Mouse (Mus musculus) 3134 (cell line): ENCODE measurements at regions not wholly inside any gene's neighbourhood (a gene's known extent, or its start where the extent isn't known, plus 50 kb on each side); places are given as distances from the start of the nearest gene placed in this dataset.

Experiments used
- DNase-seq: peaks from one replicate; pipeline ENCODE4 v3.0.0-alpha.2; 2011; ENCODE audit warnings: low spot score; ENCODE audit not compliant: insufficient read length; ENCODE audit errors: extremely low read depth

- DNase-seq = no peak
These were observed 114.8 kb upstream of the Vangl1 start for GRCm38 (mm10) chr3:102319331-102319730.

GRCm38 (mm10) chr3:102316151-102316550, 111.7 kb upstream of the Vangl1 start:
- no peak for DNase-seq

DNA sequence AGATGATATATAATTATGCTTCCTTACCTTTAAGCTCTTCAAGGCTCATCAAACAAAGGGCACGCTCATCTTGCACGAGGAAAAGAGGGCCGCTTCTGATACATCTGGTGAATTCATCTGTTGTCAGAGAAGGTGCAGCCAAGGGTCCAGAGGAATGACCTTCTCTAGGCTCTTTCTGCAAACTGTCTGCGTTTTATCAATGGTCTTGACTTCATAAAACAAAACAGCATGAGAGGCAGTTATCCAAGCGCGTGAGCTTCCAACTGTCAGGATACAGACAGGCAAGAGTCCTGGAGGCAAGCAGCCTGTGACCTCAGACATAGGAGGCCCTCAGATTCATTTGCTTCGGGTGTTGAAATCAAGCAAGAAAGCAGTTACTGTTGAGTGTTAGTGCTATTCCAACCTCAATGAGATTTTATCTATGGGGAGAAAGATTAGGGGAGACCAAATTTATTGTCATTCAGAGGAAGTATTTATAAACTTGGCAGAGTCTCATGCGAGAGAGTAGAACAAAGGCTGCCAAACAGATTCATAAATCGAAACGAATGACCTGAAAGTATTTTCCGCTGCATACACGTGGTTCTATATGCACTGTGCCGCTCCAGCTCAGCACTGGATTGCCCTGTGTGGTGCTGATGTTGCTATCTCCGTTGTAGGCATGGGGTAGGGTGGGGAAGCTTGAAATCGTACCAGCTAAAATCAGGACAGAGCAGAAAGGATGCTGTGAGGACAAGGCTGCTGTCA, 107.2 kb upstream of the Vangl1 start:
- no peak for DNase-seq

GRCm38 (mm10) chr3:102310243-102310642, 105.8 kb upstream of the Vangl1 start:
- DNase-seq = peak; percentile 64

- no peak for DNase-seq
These were observed 105.3 kb upstream of the Vangl1 start for GRCm38 (mm10) chr3:102309756-102310155.

- no peak for DNase-seq
These were observed 103.2 kb upstream of the Vangl1 start for GRCm38 (mm10) chr3:102307656-102308055.

DNA sequence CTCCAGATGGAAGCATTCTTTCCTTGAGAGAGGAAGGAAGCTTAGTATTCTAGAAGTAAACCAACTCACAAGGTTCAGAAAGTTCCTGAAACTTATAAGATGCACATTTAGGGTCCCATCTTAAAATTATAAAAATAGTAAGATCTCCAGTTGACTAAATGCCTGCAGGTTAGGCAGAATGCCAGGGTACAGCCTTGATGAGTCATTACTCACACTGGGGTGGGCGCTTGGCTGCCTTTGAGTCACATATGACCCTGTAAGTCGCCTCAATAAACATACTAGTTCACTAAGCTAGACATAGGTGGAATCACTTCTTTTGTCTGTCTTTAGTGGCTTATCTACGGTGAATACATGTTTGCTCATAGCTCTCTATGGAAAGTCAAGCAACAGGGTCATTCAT, 87.9 kb upstream of the Vangl1 start:
- DNase-seq = peak; percentile 42

GRCm38 (mm10) chr3:102281983-102282382, 77.5 kb upstream of the Vangl1 start:
- no peak for DNase-seq

DNA sequence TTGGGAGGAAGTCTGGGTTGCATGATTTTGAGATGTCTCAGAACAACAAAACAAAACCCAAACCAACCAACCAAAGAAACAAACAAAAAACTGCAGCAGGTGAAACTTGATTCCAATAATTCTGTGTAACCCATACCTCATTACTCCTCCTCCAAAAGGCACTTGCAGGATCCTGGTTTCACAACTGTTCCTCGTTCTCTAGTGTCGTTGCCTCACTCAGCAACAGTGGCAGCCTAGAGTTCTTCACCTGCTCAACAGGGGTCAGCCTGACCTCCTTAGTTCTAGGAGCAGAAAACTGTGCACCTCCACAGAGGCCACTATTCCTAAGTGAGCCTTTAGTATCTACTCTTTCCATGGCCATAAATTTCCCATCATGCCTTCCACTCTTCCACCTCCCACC, 72.3 kb upstream of the Vangl1 start:
- DNase-seq = no peak

DNA sequence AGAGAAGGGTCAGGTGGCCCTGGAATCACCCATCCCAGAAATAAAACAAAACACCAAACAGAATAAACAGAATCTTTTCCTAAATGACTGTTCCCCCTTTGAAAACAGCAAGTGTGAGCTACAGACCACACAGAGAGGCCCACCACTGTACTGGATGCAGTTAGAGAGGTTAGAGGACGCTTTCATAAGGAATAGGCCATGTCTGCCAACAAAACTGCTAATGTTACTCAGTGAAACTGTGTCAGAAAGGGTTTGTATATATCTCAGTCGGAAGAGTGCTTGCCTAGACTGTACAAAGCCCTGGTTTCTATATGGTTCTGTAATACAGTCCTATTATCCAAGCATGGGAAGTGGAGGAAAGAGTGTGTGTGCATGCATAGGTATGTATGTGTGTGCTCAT, 71.8 kb upstream of the Vangl1 start:
- no peak for DNase-seq

DNA sequence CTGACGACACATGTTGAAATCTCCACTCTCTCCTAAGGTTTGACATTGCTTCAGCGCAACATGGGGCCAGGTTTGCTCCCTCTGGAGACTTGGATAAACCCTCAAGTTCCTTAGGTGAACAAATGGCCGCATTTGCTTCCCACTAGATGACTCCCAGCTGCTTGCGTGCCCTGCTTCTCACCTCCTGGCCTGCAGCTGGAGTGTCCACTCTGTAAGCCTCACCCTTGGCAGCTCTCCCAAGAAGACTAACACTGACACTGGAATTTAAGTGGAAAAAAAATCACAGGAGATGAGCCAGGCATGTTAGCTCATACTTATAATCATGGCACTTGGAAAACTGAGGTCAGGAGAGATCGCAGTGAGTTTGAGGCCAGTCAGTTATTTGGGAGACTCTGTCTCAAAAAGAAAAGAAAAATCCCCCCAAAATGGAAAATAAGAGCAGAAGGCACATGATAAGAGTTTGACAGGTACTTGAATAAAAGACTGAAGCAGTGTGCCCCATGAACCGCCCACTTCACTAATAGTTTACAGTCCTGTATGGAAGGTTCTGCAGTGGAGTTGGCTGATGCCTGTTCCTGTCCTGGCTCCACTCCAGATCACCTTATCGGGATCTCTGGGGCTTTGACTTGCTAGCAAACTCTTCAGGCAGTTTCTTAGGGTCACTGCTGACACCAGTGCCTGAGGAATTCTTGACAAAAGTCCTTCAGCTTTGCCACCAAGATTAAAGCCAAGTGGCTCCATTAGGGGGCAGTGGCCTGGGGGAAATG, 70.9 kb upstream of the Vangl1 start:
- DNase-seq = peak; percentile 66

DNA sequence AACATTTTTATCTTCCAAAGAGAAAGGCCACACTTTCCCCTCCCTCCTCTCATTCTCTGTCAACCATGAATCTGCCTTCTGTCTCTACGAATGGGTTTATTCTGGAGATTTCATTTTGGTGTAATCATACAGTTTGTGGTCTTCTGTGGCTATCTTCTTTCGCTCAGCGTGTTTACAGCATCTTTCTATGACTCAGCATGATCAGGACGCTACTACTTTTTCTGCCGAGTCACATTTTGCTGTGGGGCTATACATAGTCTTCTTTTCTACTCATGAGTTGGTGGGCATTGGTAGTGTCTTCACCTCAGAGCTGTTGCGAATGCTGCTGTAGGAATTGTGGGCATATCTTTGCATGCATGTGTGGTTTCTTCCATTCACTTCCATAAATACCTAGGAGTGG, 66.3 kb upstream of the Vangl1 start:
- peak; percentile 32 for DNase-seq

GRCm38 (mm10) chr3:102270257-102270656, 65.8 kb upstream of the Vangl1 start:
- DNase-seq = no peak

DNA sequence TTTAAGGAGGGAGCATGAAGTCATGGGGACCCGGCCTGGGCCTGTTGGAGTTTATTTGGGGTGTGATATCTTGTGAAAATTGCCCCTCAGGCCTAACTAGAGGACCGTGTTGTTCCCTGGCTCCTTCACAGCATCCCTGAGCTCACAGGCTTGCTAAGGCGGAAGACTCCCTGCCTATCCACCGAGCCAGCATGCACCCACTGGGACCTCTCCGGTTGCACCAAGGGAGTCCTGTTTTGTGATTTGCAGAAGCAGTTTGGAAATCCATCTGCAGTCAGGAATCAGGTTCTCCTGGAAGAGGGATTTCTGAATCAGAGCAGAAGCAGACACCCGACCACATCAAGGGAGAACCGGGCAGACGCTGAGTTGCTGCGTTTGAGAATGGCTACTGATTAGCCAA, 61.6 kb upstream of the Vangl1 start:
- DNase-seq = no peak

GRCm38 (mm10) chr3:102265146-102265545, 60.7 kb upstream of the Vangl1 start:
- peak; percentile 32 for DNase-seq

GRCm38 (mm10) chr3:102263326-102263725, 58.8 kb upstream of the Vangl1 start:
- no peak for DNase-seq

DNA sequence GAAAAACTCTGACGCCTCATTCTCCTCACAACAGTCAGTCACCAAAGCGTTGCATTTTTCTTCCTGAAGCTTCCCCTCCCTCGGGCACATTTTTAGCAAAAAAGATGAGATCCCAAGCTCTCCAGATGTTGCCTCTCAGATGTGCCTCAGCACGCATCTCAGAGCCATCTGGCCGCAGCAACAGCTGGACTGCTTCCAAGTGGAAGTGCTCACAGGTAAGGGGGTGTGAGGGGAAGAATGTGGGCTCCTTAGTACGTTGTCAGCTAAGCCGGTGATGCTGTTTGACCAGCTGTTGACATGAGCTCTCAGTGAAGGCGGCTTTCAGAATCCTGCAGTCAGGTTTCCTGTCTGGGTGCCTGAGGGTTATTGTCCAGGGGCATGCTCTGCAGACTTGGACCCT, 58.2 kb upstream of the Vangl1 start:
- no peak for DNase-seq

- peak; percentile 63 for DNase-seq
These were observed 57.0 kb upstream of the Vangl1 start for GRCm38 (mm10) chr3:102261517-102261916.
